Mouse (Mus musculus) MEL (cell line): ENCODE results near the gene Tgoln1. TPM values are rescaled to one million over a fixed set of nuclear protein-coding genes. Genes with fewer than 3 reads are reported as not detected.

Experiments
- DNase-seq: peaks from one replicate; pipeline ENCODE4 v3.0.0; 2011; ENCODE audit warnings: low read depth, low spot score
- H3K27ac ChIP-seq: 2 replicates; pipeline ENCODE4 v1.5.1; 2012; ENCODE audit warnings: low read depth, mild to moderate bottlenecking, control low read depth, low read length, moderate library complexity; ENCODE audit not compliant: control insufficient read depth
- H3K27me3 ChIP-seq, 2 experiments: fragments of 150-350 bp in 1 of 2; sonication (generic) in 1 of 2; 2 replicates each; pipeline ENCODE4 v1.6.1; 2012; ENCODE audit warnings: low read length in 2 of 2, mild to moderate bottlenecking in 2 of 2, improper control_type of control experiment in 1 of 2, moderate library complexity in 1 of 2; ENCODE audit not compliant: insufficient read depth in 2 of 2, control insufficient read depth in 1 of 2
- H3K36me3 ChIP-seq, 2 experiments: 2 replicates each; pipeline ENCODE4 v1.6.1; 2012 to 2014; ENCODE audit warnings: low read length in 2 of 2, improper control_type of control experiment in 1 of 2, inconsistent platforms in 1 of 2, mild to moderate bottlenecking in 1 of 2; ENCODE audit not compliant: insufficient read depth in 2 of 2, control insufficient read depth in 1 of 2
- H3K4me1 ChIP-seq, 2 experiments: fragments of 150-350 bp in 1 of 2; sonication (generic) in 1 of 2; 2 replicates each; pipeline ENCODE4 v1.6.1; 2012; ENCODE audit warnings: low read length in 2 of 2, improper control_type of control experiment in 1 of 2, mild to moderate bottlenecking in 1 of 2; ENCODE audit not compliant: insufficient read depth in 2 of 2, control insufficient read depth in 1 of 2
- H3K4me3 ChIP-seq, 2 experiments: fragments of 150-350 bp in 1 of 2; sonication (generic) in 1 of 2; 2 replicates each; pipeline ENCODE4 v1.5.1; 2012; ENCODE audit warnings: low read depth in 2 of 2, low read length in 2 of 2, mild to moderate bottlenecking in 2 of 2, moderate library complexity in 2 of 2, control low read depth in 1 of 2, improper control_type of control experiment in 1 of 2; ENCODE audit not compliant: control insufficient read depth in 1 of 2, insufficient read depth in 1 of 2
- H3K79me2 ChIP-seq: 2 replicates; pipeline ENCODE4 v1.6.1; 2012; ENCODE audit warnings: mild to moderate bottlenecking, low read length, moderate library complexity; ENCODE audit not compliant: control insufficient read depth, poor library complexity, insufficient read depth
- H3K9ac ChIP-seq: 2 replicates; pipeline ENCODE4 v1.6.1; 2012; ENCODE audit warnings: low read depth, mild to moderate bottlenecking, control low read depth, low read length, moderate library complexity; ENCODE audit not compliant: control insufficient read depth, poor library complexity, severe bottlenecking
- H3K9me3 ChIP-seq: fragments of 150-350 bp; sonication (generic); replicated peaks from 2 replicates; pipeline ENCODE4 v1.6.1; 2012; ENCODE audit warnings: mild to moderate bottlenecking, low read length, improper control_type of control experiment, moderate library complexity; ENCODE audit not compliant: insufficient read depth
- CHD2 ChIP-seq: IDR thresholded peaks from 2 replicates; pipeline ENCODE4 v1.6.1; 2011; ENCODE audit warnings: low read length, improper control_type of control experiment
- E2F4 ChIP-seq: IDR thresholded peaks from 2 replicates; pipeline ENCODE4 v1.6.1; 2011; ENCODE audit warnings: low read depth, low read length, improper control_type of control experiment, borderline replicate concordance
- ELF1 ChIP-seq: IDR thresholded peaks from 2 replicates; pipeline ENCODE4 v1.6.1; 2014; ENCODE audit warnings: low read depth, mild to moderate bottlenecking, inconsistent platforms, low read length, improper control_type of control experiment, moderate library complexity
- EP300 ChIP-seq, 2 experiments: IDR thresholded peaks; 2 replicates each; pipeline ENCODE4 v1.6.1; 2011; ENCODE audit warnings: improper control_type of control experiment in 2 of 2, low read length in 2 of 2, low read depth in 1 of 2, mild to moderate bottlenecking in 1 of 2
- GATA1 ChIP-seq: IDR thresholded peaks from 2 replicates; pipeline ENCODE4 v1.6.1; 2011; ENCODE audit warnings: low read depth, low read length, improper control_type of control experiment
- MAZ ChIP-seq: IDR thresholded peaks from 2 replicates; pipeline ENCODE4 v1.6.1; 2012; ENCODE audit warnings: low read depth, mild to moderate bottlenecking, inconsistent platforms, low read length, improper control_type of control experiment
- MEF2A ChIP-seq: IDR thresholded peaks from 2 replicates; pipeline ENCODE4 v1.6.1; 2014; ENCODE audit warnings: low read depth, mild to moderate bottlenecking, inconsistent platforms, low read length, improper control_type of control experiment; ENCODE audit not compliant: poor library complexity, insufficient replicate concordance, severe bottlenecking; ENCODE audit errors: extremely low read depth
- MYB ChIP-seq: IDR thresholded peaks from 2 replicates; pipeline ENCODE4 v1.6.1; 2011; ENCODE audit warnings: mild to moderate bottlenecking, low read depth, low read length, improper control_type of control experiment
- SIN3A ChIP-seq: IDR thresholded peaks from 2 replicates; pipeline ENCODE4 v1.6.1; 2012; ENCODE audit warnings: low read length, improper control_type of control experiment, inconsistent platforms
- TAL1 ChIP-seq: IDR thresholded peaks from 2 replicates; pipeline ENCODE4 v1.6.1; 2012; ENCODE audit warnings: mild to moderate bottlenecking, inconsistent platforms, low read length, moderate library complexity, mixed read lengths
- TBP ChIP-seq: IDR thresholded peaks from 2 replicates; pipeline ENCODE4 v1.8.0; 2011; ENCODE audit warnings: low read depth, low read length, improper control_type of control experiment
- USF1 ChIP-seq: IDR thresholded peaks from 2 replicates; pipeline ENCODE4 v1.6.1; 2014; ENCODE audit warnings: low read depth, mild to moderate bottlenecking, inconsistent platforms, low read length, improper control_type of control experiment, moderate library complexity
- ZMIZ1 ChIP-seq: IDR thresholded peaks from 2 replicates; pipeline ENCODE4 v1.6.1; 2012; ENCODE audit warnings: low read depth, mild to moderate bottlenecking, inconsistent platforms, low read length, improper control_type of control experiment, moderate library complexity
- polyA plus RNA-seq, 2 experiments: library from polyadenylated mRNA; stranded (reverse) in 1 of 2; unstranded in 1 of 2; fragments of >175 nt in 1 of 2; fragments of >200 nt in 1 of 2; gene quantifications; 2 replicates each; pipeline versions ENCODE4 v1.2.1 to v1.2.4; 2012; ENCODE audit warnings: low replicate concordance in 2 of 2, low read depth in 1 of 2; ENCODE audit not compliant: insufficient read length in 2 of 2, insufficient read depth in 1 of 2, missing spikeins in 1 of 2
- total RNA-seq: library from RNA; depleted of rRNA; stranded (reverse); fragments of 300-350 nt; gene quantifications from 2 replicates; pipeline ENCODE4 v1.2.3, GENCODE M21; 2012

Tgoln1 gene
- total and polyA plus RNA-seq, 3 experiments: 20.6 to 106 (median 23.9) TPM

- TF ChIP-seq GATA1: no peak
- no peak for TF ChIP-seq TAL1
- no peak for TF ChIP-seq EP300 (IDR thresholded peaks at IDR 0.05; ENCODE audit: low read depth in 1 of 2, low read length in 2 of 2)
- Histone ChIP-seq H3K4me3 (peak overlapping the region; percentile 72 to 87), H3K9ac (peak overlapping the region; percentile 84), H3K9me3 (no peaks in the 10 kb centered on the region), H3K27ac (no peak overlapping the region), H3K4me1 (peaks cover 4 to 6% of the 10 kb centered on the region in 2 experiments; a peak in 3 of 4 replicates), H3K27me3 (no peaks in the 10 kb centered on the region), H3K36me3 (peaks cover 4 to 12% of the 10 kb centered on the region in 2 experiments), H3K79me2 (peaks cover 18% of the 10 kb centered on the region)
- peak; percentile 36 for DNase-seq
Measured at GRCm38 (mm10) chr6:72615561-72616375, 1.0 kb downstream of the Tgoln1 start.

- Histone ChIP-seq H3K36me3 (peaks cover 4 to 12% of the 10 kb centered on the region in 2 experiments), H3K27ac (no peak overlapping the region), H3K27me3 (no peaks in the 10 kb centered on the region), H3K4me1 (peaks cover 4 to 6% of the 10 kb centered on the region in 2 experiments; a peak in 3 of 4 replicates), H3K9me3 (no peaks in the 10 kb centered on the region), H3K9ac (peak overlapping the region; percentile 84), H3K79me2 (peaks cover 18% of the 10 kb centered on the region), H3K4me3 (peak overlapping the region; percentile 72 to 87)
- peak; percentile 31 for TF ChIP-seq SIN3A
- peak; percentile 63; the same call in 1 of the 2 replicates for TF ChIP-seq USF1
- no peak for TF ChIP-seq MEF2A
- peak; percentile 25 for DNase-seq
Measured at GRCm38 (mm10) chr6:72615151-72615550, 1.6 kb downstream of the Tgoln1 start.

DNA sequence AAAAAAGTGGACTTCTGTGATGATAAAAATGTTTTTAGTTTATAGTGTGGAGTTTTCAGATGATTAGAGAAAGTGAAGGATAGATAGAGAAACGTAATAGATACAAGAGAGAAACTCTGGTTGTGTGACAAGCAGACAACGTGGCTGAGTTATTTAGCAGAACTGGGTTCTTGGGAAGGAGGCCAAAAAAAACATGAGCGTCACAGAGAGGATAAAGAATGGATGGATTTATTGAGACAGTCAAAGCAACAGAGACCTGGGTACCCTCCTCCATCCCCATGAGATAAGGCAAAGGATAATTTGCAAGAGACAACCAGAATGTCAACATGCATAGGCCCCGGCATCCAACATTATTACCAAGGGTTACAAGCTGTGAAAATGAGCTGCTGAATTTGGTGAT, 6.5 kb downstream of the Tgoln1 start:
- peaks cover 2 to 4% of the 10 kb centered on the region in 2 experiments; a peak in 2 of 4 replicates for H3K4me1 ChIP-seq
- TF ChIP-seq SIN3A (no peak), ELF1 (no peak), ZMIZ1 (no peak), CHD2 (no peak), E2F4 (no peak), MYB (no peak), TBP (no peak), MAZ (no peak)
- TF ChIP-seq, all 39 proteins: peak for 0
- H3K36me3 ChIP-seq: peaks cover 7% of the 10 kb centered on the region in 2 experiments

More for the DNA sequence above, 6.5 kb downstream of the Tgoln1 start:
- no peak overlapping the region for H3K27ac ChIP-seq
- H3K27me3 ChIP-seq: no peaks in the 10 kb centered on the region
- DNase-seq: no peak
- no peak overlapping the region for H3K9ac ChIP-seq
- no peak overlapping the region for H3K4me3 ChIP-seq
- peaks cover 6% of the 10 kb centered on the region for H3K79me2 ChIP-seq
- no peaks in the 10 kb centered on the region for H3K9me3 ChIP-seq
